Mouse (Mus musculus) A20 (cell line): ENCODE measurements around the gene Hnf1a.
A peak's percentile ranks its signal among the peaks of the same experiment; 100 is the strongest.
"Not testable (repeated sequence)": the region's sequence is repeated elsewhere in the genome, so short reads cannot be mapped to it uniquely, and the experiment has no call there.

Source experiments
- DNase-seq: peaks from one replicate; pipeline ENCODE4 v3.0.0-alpha.2; 2011; ENCODE audit warnings: low read depth, low spot score

Hnf1a gene

DNA sequence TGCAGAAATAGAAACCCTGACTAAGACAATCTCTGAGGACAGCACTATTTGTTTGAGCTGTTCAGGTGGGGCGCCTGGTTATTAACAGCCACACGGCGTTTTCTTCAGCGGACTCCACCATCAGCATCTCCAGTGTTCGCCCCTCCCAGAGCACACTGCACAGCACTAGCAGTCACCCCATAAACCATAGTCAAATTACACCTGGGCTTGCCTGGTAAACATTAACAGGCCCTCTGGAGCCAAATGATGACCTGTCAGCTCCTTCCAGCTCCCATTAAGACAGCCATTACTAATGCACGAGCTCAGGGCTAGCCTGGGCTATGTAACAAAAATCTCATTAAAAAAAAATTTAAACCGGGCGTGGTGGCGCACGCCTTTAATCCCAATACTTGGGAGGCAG is 25.8 kb downstream of the Hnf1a start:
- DNase-seq: no peak

GRCm38 (mm10) chr5:114942766-114943130 is 28.1 kb downstream of the Hnf1a start:
- no peak for DNase-seq

GRCm38 (mm10) chr5:114942074-114942765 is 28.7 kb downstream of the Hnf1a start, which contains the start of gene 2210016L21Rik:
Gene 2210016L21Rik, plus strand, starts transcription at chr5:114942158.
- peak; percentile 91 for DNase-seq

GRCm38 (mm10) chr5:114941138-114941537 is 29.8 kb downstream of the Hnf1a start:
- peak; percentile 40 for DNase-seq

DNA sequence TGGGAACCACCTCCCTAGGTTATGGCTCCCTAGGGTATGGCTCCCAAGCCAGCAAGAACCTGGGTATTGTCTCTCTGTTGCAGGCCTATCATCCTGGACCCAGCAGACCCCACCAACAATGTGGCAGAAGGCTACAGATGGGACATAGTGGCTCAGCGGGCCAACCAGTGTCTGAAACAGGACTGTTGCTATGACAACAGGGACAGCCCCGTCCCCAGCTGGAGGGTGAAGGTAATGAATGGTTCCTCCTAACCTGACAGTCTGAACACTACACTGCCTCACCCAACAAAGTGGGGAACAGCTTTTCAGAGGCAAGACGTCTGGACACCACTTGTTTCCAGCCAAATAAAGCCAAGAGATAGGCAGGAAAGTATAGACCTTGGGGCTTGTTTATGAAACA is 35.1 kb downstream of the Hnf1a start:
- DNase-seq: peak; percentile 52

GRCm38 (mm10) chr5:114933206-114933605 is 37.7 kb downstream of the Hnf1a start:
- DNase-seq: no peak

GRCm38 (mm10) chr5:114931626-114932025 is 39.3 kb downstream of the Hnf1a start:
- no peak for DNase-seq

DNA sequence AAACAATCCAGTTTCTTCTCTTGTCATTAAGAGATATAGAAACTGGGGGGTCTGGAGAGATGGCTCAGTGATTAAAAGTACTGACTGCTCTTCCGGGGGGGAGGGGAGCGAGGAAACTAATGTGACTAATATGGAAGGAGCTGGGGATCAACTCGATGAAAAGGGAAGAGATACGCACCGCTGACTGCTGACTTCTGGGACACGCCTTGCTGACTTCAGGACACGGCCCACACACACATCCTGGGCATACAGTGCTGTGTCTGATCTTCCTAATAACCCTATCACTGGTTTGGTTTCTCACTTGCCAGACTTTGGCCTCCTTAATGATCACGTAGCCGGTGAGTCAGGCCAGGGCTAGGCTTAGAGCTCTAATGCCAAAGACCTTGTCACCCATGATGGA is 44.1 kb downstream of the Hnf1a start:
- no peak for DNase-seq

GRCm38 (mm10) chr5:114926153-114926684 is 44.7 kb downstream of the Hnf1a start:
- DNase-seq: no peak

DNA sequence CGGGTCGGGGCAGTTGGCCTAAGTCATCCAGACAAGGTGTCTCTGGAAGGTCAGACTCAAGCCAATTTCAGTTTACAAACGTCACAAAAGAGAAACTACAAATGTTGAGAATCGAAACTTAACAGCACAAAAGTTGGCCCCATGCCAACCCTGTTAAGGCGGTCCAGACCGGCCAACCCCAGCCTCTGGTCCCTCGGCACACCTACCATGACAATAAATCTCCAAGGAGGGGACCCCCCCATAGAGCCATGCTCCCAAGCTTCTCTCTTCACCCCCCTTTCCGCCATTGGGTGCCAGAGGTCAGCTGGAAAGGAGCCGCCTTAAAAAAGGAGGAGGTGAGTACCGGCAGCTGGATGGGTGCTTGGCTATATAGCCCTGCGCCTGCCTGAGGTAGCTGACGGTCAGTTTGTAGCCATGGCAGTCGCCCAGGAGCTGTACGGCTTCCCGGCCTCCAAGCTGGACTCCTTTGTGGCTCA is 47.9 kb downstream of the Hnf1a start, which contains the start of gene Oasl1:
Oasl1 (plus strand) TSS at position 243 of the 476 bp plus-strand sequence.
- peak; percentile 71 for DNase-seq

- DNase-seq: no peak
Observed at GRCm38 (mm10) chr5:114922366-114922731, 48.5 kb downstream of the Hnf1a start.

GRCm38 (mm10) chr5:114921551-114922365 is 49.1 kb downstream of the Hnf1a start:
- peak; percentile 90 for DNase-seq

GRCm38 (mm10) chr5:114917357-114917756 is 53.5 kb downstream of the Hnf1a start:
- DNase-seq: not testable (repeated sequence)

GRCm38 (mm10) chr5:114916777-114917176 is 54.1 kb downstream of the Hnf1a start:
- peak; percentile 70 for DNase-seq

DNA sequence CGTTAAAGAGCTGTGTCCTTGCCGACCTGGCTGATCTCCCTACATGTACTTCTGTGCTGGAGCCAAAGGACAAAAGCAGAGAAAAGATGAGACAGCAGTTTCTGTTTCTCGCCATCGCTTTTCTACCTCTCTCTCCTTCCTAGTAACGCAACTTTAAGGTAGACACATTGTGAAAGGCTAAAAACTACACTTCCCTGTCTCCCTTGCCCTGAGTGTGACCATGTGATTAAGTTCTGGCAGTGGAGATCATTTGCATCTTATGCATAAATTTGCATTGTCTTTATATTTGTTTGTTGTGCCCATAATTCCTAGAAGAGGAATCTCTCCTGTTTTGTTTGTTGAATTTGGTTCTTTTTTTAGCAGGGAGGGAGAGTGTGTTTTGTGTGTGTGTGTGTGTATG is 55.0 kb downstream of the Hnf1a start:
- DNase-seq: no peak

DNA sequence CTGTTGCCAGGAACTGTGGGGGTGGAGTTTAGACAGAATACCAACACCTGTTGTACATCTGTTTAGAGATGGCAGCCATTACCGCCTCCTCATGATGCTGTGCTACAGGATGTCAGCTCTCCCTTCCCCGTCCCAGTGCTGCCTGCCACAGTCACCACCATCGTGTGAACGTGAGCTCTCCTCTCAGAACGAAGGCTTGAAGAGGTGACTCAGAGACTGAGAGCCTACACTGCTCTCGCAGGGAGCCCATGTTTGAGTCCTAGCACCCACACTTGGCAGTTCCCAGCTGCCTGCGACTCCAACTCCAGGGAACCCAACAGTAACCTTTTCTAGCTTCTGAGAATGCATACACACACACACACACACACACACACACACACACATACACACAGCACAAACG is 56.0 kb downstream of the Hnf1a start:
- no peak for DNase-seq

GRCm38 (mm10) chr5:114913686-114914085 is 57.2 kb downstream of the Hnf1a start:
- DNase-seq: no peak

GRCm38 (mm10) chr5:114908598-114909305 is 62.1 kb downstream of the Hnf1a start:
- DNase-seq: no peak

DNA sequence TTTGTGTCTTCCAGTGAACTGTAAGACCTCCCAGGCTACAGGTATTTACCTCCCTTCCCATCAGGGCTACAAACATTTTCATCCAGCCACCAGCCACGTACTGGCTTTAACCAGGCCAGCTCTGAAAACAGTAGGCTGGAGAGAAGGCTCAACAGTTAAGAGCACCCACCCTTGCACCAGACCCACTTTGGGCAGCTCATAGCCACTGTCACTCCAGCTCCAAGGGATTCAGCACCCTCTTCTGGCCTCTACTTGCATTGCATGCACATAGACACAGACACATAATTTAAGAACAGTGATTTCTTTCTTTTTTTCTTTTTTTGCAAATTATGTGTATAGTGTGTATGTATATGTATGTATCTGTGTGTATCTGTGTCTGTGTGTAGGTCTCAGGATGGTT is 68.5 kb downstream of the Hnf1a start:
- peak; percentile 60 for DNase-seq
